Mouse (Mus musculus) ES-Bruce4 (cell line): ENCODE measurements around the gene Fam196b.

ENCODE experiments used
- CTCF ChIP-seq: IDR thresholded peaks from one replicate; pipeline ENCODE4 v1.8.1; 2011; ENCODE audit warnings: low read depth, low read length
- EP300 ChIP-seq: IDR thresholded peaks from 2 replicates; pipeline ENCODE4 v1.6.1; 2011; ENCODE audit warnings: low read depth, low read length; ENCODE audit not compliant: insufficient read depth
- POLR2A ChIP-seq: IDR thresholded peaks from one replicate; pipeline ENCODE4 v1.8.1; 2011; ENCODE audit warnings: low read length; ENCODE audit not compliant: insufficient read depth

- TF ChIP-seq CTCF = no peak
- TF ChIP-seq EP300 = no peak
- no peak for TF ChIP-seq POLR2A
These were observed 117.4 kb downstream of the Fam196b start for GRCm38 (mm10) chr11:34431978-34432377.
